Mouse (Mus musculus) gastrocnemius, adult 8-10 months (tissue): ENCODE data around the gene March8. TPM values are rescaled to one million over a fixed set of nuclear protein-coding genes. Genes with fewer than 3 reads are reported as not detected.

Experiments
- DNase-seq, 2 experiments: peaks; one replicate each; pipeline ENCODE4 v3.0.0; 2022; ENCODE audit warnings: low spot score in 2 of 2
- total RNA-seq, 4 experiments: library from RNA; stranded (reverse); gene quantifications; 2 replicates each; pipeline ENCODE4 v1.2.4; 2022

Gene March8
- total RNA-seq, 4 experiments from 2014 or later, result 24.6 to 36.1 (median 30.6) TPM

DNA sequence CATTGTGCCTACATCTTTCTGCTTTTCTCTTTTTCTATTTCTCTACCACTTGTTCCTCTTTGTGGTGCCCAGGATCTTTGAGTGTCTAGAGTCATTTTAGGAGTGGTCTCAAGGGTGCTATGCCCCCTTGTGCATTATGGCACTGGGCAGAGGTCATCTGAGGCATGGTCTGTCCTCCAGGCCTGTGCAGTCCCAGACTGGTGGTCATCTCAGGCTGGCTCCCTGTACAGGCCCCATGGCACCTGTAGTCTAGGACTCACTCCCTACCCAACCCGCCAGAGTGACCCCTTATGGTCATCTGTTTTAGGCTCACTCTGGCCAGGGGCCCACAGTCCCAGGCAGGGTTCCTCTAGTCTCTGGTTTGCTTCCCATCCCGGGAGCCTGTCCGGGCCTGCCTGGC, 33.7 kb downstream of the March8 start:
- no peak for DNase-seq

DNA sequence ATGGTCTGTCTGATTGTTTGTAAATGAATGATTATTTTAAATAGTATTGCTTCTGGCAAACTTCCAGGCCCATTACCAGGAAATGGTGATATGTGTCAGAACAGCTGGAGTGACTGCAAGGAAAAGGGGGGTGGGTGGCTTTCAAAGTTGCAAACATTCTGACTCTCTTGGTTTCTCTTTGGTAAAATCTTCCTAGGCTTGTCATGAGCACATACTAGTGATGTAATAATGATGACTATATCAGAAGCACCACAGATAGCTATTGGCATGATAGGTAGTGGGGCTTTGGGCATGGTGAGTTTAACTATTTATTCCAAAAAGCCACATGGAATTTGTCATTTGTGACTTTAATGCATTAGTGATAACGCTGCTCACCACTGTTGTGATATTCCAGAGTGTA, 36.3 kb downstream of the March8 start:
- no peak for DNase-seq

DNA sequence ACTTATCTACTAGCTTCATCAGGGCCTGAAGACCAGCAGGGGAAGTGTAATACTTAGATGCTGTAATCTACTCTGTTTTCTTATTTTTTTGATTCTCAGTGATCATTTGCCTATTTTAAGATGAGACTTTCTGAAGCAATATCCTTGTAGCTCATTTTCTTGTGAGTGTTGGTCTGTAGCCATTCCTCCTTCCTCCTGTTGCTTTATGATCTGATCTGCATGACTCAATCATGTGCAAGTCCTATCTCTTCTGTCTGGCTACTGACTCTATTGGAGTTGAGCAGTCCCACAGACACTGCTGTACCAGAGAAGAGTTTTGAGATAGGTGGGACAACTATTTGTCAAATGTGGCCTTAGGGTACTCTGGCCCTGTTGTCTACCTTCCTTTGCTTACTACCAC, 36.8 kb downstream of the March8 start:
- no peak for DNase-seq

DNA sequence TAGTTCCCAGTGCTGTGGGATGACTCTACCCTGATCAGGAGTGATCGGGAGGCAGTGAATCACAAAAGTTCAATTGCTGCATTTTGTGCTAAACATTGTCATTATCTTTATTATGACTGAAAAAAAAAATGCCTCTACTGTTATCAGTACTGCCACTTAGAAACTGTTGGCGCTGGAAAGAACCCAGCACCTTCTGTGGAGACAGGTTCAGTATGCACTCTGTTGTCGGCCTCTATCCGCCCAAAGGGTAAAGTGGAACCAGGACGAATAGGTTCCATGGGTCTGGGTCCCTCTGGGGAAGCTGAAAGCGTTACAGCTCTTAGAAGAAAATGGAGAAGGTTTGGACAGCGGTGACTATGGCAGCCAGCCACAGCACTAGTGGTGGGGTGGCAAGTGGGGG, 41.1 kb downstream of the March8 start:
- DNase-seq, result no peak

DNA sequence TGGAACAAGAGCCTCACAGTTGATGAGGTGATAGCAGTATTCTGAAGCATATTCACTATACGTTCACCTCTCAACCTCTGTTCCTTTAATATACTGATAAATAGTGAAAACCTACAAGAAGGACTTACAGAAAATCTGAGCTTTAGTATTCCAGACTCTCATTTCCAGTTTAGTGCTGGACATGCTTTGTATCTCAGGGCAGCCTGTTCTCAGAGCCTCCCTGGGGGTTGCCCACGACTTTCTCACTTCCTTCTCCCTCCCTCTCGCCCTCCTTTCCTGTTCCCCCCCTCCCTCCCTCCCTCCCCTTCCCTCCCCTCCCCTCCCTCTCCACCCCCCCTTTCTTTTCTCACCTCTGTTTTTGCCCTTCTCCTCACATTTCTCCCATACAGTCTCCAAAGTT, 42.3 kb downstream of the March8 start:
- no peak for DNase-seq

DNA sequence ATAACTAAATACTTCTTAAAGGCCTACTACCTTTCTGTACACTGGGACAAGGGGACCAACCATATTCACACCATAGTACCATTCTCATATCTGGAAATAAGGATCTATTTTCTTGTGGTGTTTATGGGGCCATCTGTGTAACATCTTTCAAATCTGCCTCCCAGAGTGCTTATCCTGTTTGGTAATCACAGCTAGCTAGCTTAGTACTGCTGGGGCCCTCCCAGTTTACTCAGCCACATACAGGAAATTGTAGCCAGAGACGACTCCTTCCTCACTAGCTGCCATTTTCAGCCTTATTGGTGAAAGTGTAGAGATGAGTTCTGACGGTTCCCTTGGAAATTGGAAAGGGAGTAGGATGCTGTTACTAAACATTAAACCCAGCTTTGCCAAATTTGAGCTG, 43.8 kb downstream of the March8 start:
- no peak for DNase-seq

DNA sequence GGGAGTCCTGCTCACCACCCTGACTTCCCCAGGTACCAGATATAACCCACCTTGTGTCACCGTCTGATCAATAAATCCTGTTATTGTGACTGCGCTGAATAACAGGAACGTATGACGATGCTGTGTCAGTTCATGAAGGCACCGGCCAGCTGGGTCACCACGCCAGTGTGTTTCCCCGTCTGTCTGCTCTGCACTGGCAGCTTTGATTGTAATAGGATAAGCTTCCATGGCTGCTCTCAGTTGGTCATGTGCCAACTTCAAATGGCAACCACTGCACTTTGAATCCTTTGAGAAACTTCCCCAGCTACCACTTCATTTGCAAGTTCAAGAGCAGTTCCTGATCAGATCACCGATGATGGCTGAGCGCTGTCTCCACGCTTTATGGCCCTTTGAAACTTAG, 45.8 kb downstream of the March8 start:
- DNase-seq, result no peak

DNA sequence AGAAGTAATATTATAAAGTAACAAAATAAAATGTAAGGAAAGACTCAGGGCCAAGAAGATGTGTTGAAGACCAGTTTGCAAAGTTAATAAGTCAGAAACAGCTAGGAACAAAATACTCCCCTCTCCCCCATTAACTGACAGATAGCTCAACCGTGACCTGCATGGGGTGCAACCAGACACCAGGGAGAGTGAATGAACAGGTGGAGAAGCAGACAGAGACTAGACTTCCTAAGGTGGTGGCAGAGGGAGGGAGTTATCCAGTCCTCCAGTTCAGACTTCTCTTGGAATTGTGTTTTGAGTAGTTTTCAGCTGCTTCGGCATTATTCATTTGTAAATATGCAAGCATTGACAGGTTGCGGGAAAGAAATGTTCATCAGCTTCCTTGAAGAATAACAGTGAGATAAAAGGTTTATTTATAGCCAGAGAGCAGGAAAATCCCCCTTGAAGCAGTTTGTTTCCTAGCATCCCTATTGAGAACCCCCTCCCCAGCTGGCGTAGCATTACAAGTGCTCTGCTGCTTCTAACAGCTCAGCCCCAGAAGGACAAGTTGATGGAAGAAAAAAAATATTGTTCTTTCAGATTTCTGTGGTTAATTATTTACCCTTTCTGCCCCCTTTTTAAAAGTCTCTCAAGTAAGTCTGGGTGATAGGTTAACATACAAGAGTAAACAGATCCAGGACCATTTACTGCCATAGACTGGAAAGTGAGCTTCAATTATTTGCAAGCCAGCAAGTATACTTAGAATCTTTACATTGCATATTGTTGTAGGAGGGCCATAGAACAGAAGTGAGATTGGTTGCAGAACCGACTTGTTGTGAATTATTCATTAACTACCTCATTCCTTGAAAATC, 47.6 kb downstream of the March8 start:
- DNase-seq, result no peak

DNA sequence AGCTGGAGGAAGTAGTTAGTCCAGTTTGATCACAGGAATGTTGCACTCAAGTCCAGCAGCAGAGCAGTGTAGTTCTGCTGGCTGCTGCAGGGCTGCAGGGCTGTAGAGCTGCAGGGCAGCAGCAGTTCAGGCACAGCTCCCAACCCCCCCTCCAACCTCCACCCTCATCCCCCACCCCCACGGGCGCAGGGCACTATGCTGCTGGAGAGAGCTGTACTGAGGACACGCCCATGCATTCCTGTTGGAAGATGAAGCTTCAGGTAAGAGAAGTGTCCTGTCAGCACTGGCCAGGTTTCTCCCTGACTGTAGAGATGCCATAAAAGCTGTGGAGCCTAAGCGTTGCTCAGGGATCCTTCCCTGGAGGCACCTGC, 48.2 kb downstream of the March8 start:
- no peak for DNase-seq

DNA sequence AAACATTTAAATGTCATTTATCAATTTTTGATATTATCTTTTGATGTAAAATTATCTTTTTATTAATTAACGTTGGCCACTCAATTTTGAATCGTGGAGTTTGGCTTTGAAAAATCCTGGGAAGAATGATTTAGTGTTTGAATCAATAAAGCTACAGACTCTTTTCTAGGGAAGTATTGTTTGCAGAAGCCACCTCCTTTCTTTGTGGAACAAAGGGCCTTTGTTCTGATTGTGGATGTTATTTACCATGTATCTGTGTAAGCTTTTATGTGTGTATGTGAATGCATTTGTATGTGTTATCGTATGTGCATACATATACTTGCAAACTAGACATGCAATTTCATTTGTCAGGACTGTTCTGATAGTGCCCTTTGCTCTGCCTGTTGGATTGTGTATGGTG, 48.7 kb downstream of the March8 start:
- no peak for DNase-seq

DNA sequence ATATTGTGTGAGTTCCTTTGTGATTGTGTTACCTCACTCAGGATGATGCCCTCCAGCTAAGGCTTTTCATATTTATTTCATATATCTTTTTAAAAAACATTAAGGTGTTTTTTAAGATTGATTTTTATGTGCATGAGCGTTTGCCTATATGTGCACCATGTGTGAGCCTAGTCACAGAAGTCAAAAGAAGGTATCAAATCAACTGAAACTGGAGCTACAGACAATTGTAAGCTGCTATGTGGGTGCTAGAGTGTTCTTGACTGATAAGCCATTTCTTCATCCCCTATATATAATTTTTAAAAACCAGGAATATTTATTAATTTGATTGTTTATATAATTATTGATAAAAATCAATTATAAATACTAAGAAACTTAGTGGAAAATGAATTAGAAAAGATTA, 50.2 kb downstream of the March8 start:
- no peak for DNase-seq

DNA sequence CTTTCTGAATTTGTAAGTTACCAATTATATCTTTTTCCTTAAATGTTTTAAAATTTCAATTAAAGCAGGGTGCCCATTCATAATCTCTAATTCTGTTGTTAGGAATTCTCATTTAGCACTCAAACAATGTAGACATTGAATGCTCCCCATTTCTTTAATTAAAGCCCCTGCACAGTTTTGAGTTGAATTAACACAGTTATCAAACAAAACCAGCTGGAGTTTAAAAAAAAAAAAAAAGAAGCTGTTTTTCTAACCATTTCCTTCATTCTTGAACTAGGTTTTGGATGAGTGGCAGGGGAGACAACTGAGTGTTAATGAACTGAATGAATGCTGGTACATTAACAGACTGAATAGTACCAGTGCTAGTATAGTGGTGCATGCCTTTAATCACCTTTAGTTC, 51.7 kb downstream of the March8 start:
- no peak for DNase-seq

DNA sequence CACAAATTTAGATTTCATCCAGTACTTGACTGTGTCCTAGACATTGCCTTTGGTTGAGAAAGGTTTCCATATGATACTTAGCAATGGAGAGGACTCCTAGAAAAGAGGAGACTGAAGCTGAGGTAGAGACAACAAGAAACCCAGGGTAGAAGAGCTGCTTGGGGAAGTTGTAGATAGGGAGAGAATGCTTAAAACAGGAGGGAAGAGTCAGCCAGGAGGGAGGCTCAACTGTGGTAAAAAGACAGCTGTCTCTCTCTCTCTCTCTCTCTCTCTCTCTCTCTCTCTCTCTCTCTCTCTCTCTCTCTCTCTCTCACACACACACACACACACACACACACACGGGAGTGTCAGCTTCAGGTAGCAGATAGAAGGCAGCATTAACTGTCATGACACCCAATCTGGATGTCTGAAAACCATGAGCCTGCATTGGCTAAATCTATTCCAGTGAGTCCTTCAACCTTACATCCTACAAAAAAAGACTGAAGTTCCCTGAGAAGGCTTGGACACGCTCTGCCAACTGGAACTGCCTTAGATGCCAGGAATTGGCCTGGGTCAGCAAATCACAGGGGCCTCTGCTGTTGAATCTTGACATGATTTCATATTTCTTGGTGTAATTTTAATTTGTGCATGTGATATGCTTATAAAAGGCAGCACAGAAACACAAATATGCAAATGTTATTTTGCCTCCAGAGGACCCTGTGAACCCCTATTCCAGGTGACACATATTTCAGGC, 57.3 kb downstream of the March8 start:
- no peak for DNase-seq

DNA sequence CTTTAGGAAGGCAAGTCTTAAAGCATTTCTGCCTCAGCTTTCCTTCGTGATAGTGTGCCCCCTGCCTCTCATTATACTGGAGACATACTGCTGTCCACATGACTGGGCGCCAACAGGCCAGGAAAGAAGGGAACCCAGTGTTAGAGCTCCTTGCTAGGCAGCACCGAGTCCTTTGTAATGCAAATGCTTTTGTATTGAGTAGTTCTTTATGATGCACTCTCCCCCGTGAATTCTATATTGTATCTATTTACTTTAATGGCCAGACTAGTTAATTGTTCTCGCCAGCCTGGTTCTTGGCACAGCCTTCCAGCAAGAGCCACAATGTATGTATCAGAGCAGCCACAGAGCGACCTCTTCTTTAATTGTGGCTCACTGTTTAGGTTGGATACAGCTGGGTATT, 59.8 kb downstream of the March8 start:
- no peak for DNase-seq

DNA sequence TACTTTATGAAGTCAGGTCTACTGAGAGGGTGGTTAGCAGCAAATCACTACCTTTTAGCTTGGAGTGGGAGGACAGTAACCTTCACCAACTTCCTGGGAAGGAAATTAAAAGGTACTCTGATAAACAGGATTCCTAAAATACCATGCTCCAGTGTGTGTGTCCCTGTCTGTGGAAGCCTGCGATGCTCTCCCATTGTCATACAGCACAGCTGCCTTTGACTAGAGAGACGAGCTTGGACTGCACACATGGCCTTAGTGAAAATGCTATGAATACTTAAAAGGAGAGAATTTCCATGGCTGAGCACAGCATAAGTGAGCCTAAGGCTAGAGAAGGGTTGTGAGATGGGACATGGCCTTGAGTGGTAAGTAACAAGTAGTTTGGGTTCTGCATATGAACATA, 60.3 kb downstream of the March8 start:
- no peak for DNase-seq

DNA sequence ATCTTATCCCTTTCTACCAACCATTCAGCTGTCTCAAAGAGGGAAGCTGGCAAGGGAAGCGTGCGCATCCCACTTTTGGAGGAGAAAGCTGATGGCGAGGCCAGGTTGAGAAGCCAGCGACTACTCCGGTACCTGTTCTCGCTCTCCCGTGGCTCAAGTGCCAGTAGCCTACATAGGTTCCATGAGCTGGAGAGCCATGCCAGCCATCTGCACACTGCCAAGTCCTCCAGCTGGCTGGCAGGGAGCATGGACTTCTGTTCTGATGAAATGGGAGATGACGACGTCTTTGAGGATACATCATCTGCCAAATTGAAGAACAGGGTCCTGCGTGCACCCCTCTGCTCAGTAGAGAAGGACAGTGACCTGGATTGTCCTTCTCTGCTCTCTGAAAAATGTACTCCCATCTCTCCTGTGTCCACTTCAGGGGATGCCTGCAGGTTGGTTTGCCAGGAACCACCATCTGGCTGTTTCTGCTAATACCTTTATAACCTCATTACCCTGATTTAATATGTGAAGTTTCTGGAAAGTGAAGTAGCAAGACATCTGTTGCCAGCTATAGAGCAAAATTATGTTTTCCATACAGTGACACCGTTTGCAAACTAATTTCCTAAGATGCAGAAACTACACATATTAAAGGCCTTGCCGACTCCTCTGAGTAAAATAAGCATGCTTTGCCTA, 64.1 kb downstream of the March8 start:
- no peak for DNase-seq

DNA sequence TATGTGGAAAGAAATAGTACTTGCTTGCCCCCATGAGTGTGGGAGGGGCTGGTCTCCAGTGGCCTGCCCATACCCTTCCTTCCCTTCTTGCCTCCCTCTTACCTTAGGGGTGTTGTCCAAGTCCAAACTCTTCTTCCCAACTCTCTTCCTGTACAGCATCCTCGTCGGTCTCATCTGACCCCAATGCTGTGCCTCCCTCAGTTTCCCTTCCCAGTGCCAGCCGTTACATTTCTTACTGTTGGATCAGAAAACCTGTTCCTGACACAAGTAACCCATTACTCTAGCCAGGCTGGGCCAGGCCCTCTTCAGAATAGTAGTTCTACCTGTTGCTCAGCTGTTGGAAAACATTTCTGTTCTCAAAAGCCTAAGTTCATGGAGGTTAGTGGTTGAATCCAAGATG, 64.6 kb downstream of the March8 start:
- DNase-seq, result no peak

DNA sequence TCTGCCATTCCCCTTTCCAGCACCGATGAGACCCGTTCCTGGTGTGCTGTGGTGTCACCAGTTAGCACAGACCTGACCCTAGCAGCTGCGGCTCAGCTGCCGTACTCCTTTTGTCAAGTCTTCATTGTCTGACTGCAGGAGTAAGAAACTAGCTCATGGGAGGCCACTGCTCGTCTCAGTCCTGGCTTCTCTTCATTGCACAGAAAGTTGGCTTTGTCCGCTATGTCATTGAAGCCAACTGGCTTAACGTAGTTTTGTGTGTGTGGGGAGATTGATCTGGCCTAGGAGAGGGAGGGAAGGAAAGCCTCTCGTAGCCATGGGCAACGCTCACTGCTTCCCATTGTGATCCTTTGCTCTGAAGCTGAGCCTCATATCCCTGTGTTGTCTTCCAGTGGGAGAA, 67.4 kb downstream of the March8 start:
- DNase-seq, result no peak

DNA sequence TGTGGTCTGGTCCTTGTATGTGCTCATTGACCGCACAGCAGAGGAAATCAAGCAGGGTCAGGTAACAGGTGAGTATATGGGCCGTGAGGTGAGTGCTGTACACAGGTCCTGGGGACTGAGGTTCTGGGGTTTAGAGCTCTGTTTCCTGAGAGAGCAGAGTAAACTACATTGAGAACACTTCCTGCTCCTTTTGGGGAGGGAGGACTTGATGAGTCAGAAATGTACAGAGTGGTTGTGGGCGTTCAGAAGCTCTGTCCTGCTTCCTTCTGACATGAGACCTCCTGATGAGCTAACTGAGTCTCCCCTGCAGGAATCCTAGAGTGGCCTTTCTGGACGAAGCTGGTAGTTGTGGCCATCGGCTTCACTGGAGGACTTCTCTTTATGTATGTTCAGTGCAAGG, 67.9 kb downstream of the March8 start:
- no peak for DNase-seq

DNA sequence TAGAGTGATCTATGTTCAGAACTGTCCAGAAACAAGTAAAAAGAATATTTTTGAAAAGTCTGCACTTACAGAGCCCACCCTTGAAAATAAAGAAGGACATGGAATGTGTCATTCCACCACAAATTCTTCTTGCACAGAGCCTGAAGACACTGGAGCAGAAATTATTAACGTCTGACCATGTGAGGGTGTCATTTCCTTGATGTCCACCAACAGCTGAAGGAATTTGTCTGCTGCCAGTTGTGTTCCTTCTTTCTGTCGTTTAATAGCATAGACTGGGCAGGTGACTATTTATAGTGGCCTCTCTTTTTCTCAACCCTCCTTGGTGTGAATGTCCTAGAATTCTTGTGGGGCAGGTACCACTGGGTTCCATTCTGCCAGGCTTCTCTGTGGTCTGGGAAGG, 68.3 kb downstream of the March8 start:
- DNase-seq, result no peak

DNA sequence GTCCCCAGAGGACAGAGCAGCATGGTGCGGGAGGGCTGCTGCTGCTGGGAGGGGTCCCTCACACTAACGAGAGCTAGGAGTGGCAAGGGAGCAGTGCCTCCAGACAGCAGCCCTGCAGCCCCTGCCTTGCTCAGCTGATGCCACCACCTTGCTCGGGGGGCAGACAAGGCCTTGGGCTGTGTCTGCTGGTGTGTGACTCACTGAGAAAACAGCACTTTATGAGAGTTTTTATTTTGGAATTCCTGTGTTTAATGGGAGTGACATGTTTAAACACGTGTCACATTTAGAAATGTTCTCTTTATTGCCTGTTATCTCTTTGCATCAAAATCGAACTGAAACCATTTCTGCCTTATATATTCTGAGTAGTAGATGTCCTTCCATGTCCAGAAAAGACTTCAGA, 68.9 kb downstream of the March8 start:
- DNase-seq, result no peak

DNA sequence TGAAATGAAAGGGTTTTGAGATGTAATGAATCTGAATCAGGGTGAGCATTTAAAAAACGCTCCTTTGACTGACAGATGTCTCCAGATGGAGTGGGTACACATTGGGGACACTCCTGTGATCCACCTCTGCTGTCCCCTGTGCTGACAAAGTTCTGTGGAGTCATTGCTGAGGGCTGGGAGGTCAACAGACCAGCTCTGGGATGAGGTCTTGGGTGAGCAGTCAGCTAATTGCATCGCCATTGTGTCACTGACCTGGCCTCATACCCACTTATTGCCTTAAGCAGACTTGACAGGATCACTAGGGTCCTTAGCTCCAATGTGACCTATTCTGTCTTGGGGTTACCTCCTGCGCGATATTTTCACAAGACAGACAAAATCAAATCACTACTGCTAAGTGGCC, 69.4 kb downstream of the March8 start:
- DNase-seq, result no peak
